Mouse (Mus musculus) limb, embryonic 10.5 days (tissue): Measurements from ENCODE around the gene Adat1. TPM values are rescaled to one million over a fixed set of nuclear protein-coding genes. Genes with fewer than 3 reads are reported as not detected.
A peak's percentile ranks its signal among the peaks of the same experiment; 100 is the strongest.

Source experiments
- DNase-seq: peaks from one replicate; pipeline ENCODE4 v3.0.0-alpha.2; 2017; ENCODE audit warnings: low spot score
- H3K27ac ChIP-seq: fragments of 300-500 bp; sonication (generic); 2 replicates; pipeline ENCODE4 v1.5.1; 2016; ENCODE audit warnings: mild to moderate bottlenecking
- H3K27me3 ChIP-seq: fragments of 300-500 bp; sonication (generic); 2 replicates; pipeline ENCODE4 v1.6.1; 2016; ENCODE audit warnings: low read depth, mild to moderate bottlenecking; ENCODE audit not compliant: poor library complexity, severe bottlenecking
- H3K36me3 ChIP-seq: fragments of 300-500 bp; sonication (generic); 2 replicates; pipeline ENCODE4 v1.6.1; 2016; ENCODE audit warnings: mild to moderate bottlenecking, moderate library complexity
- H3K4me1 ChIP-seq: fragments of 300-500 bp; sonication (generic); 2 replicates; pipeline ENCODE4 v1.6.1; 2016
- H3K4me3 ChIP-seq: fragments of 300-500 bp; sonication (generic); 2 replicates; pipeline ENCODE4 v1.5.1; 2016; ENCODE audit warnings: mild to moderate bottlenecking, moderate library complexity
- H3K9me3 ChIP-seq: fragments of 300-500 bp; sonication (generic); replicated peaks from 2 replicates; pipeline ENCODE4 v1.6.1; 2016; ENCODE audit warnings: mild to moderate bottlenecking
- WGBS: fragments of 180-500 bp; shearing (Covaris S2); methylation state at CpG from one replicate; pipeline ENCODE4 v1.1.7; 2016; 5-methylcytosine and 5-hydroxymethylcytosine counted together
- polyA plus RNA-seq: library from polyadenylated mRNA; unstranded; fragments of >200 nt; fragmentation: Nextera tagmentation; extraction: Ambion mirVana; gene quantifications from 2 replicates; pipeline ENCODE4 v1.2.1, GENCODE M21; 2016

The Adat1 gene
- 18.3 and 18.4 TPM in 2 replicates for polyA plus RNA-seq

DNA sequence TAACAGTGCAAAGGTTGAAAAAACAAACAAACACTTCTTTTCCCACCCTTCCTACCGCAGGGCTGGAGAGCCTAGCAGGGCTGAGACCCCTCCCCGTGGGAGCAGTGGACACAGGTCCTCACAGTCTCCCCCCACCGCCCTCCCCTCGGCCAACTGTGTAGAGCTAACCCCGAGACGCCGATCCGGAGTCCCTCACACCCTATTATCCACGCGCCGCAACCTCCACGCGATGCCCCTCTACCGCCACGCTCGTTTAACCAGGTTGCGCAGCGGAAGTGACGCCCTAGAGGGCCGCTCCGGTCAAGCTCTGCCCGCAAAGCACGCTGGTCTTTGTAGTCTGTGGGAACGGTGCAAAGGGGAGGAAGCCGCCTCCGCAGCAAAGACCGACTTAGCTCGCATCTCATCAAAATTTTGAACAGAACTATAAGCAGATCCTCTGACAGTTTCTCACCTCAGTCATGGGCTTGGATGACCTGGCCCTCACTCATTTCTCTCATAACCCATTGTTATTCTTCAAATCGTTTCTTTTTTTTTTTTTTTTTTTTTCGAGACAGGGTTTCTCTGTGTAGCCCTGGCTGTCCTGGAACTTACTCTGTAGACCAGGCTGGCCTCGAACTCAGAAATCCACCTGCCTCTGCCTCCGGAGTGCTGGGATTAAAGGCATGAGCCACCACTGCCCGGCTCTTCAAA lies at the start of gene Adat1:
Gene Adat1 (minus strand): TSS at position 290 of the 690 bp plus-strand sequence.
- Histone ChIP-seq H3K9me3 (no peaks in the 10 kb centered on the region), H3K27ac (peak within 1 kb of the TSS; percentile 88), H3K27me3 (no peaks in the 10 kb centered on the region), H3K36me3 (peaks cover 75% of the 10 kb centered on the region), H3K4me3 (peak within 1 kb of the TSS; percentile 90), H3K4me1 (peaks cover 6% of the 10 kb centered on the region; the same call in 1 of the 2 replicates)
- peak; percentile 92 for DNase-seq
- 7% methylated on average over 33 of the region's 33 CpGs for WGBS

DNA sequence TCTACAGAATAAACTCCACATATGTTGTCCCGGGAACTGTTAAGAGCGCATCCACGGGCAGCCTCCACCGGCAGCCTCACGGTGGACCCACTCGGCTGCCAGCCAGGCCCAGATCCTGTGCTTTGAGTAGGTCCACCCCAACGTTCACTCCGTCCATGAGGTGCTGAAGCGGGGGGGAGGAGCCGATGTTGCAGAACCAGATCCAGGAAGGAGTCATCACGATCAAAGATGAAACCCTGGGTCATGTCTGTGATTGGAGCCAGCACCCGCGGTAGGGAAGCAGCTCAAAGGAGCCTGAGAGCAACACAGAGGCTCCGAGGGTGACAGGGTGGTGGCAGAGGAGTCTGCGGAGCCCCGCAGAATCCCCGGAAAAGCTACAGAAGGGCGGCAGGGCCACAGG lies 45.4 kb upstream of the Adat1 start:
- H3K9me3 ChIP-seq, result no peaks in the 10 kb centered on the region
- H3K4me1 ChIP-seq, result peaks cover 4% of the 10 kb centered on the region; the same call in 1 of the 2 replicates
- H3K27ac ChIP-seq, result no peak overlapping the region
- no peak for DNase-seq
- WGBS, result 77% methylated on average over 18 of the region's 18 CpGs
- H3K4me3 ChIP-seq, result no peak overlapping the region
- H3K27me3 ChIP-seq, result no peaks in the 10 kb centered on the region
- no peaks in the 10 kb centered on the region for H3K36me3 ChIP-seq

GRCm38 (mm10) chr8:112034603-112035002 lies 42.5 kb upstream of the Adat1 start:
- Histone ChIP-seq H3K36me3 (no peaks in the 10 kb centered on the region), H3K27me3 (no peaks in the 10 kb centered on the region), H3K4me1 (peaks cover 14% of the 10 kb centered on the region), H3K9me3 (no peaks in the 10 kb centered on the region), H3K27ac (no peak overlapping the region), H3K4me3 (no peak overlapping the region)
- DNase-seq, result peak; percentile 71
- WGBS, result 15% methylated on average over 8 of the region's 8 CpGs

DNA sequence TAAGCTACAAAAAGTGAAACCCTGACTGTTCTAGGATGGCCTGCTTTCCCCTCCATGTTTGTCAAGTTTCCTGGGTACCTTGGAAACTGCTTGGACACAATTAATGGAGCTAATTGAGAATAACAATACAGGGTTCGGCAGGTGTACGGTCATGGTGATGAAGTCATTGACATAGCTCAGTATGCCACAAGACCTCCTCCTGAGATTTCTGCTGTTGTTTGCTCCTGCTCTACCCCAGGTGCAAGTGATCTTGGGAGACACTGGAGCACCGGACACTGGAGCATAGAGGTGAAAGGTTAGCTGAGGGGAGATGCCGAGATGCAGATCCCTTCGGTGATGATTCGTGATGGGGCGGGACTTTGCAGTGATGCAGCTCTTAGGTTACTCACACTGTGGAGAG lies 41.0 kb upstream of the Adat1 start:
- 60% methylated on average over 7 of the region's 7 CpGs for WGBS
- H3K27ac ChIP-seq, result no peak overlapping the region

DNA sequence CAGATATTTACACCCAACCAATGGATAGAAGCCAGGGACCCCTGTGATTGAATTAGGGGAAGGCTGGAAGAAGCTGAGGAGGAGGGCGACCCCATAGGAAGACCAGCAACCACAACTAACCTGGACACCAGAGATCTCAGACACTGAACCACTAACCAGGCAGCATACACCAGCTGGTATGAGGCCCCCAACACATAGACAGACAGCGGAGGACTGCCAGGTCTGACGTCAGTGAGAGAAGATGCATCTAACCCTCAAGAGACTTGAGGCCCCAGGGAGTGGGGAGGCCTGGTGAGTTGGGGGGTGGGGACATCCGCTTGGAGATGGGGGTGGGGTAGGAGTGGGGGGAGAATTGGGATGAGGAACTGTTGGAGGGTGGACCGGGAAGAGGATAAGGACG lies 38.6 kb upstream of the Adat1 start:
- Histone ChIP-seq H3K36me3 (no peaks in the 10 kb centered on the region), H3K27me3 (no peaks in the 10 kb centered on the region), H3K27ac (no peak overlapping the region), H3K4me1 (peaks cover 20% of the 10 kb centered on the region), H3K4me3 (no peak overlapping the region), H3K9me3 (no peaks in the 10 kb centered on the region)
- WGBS, result 56% methylated on average over 6 of the region's 6 CpGs
- DNase-seq, result no peak

More for the DNA sequence above, 41.0 kb upstream of the Adat1 start:
- DNase-seq, result no peak
- Histone ChIP-seq H3K4me3 (no peak overlapping the region), H3K27me3 (no peaks in the 10 kb centered on the region), H3K4me1 (peaks cover 14% of the 10 kb centered on the region), H3K9me3 (no peaks in the 10 kb centered on the region), H3K36me3 (no peaks in the 10 kb centered on the region)

DNA sequence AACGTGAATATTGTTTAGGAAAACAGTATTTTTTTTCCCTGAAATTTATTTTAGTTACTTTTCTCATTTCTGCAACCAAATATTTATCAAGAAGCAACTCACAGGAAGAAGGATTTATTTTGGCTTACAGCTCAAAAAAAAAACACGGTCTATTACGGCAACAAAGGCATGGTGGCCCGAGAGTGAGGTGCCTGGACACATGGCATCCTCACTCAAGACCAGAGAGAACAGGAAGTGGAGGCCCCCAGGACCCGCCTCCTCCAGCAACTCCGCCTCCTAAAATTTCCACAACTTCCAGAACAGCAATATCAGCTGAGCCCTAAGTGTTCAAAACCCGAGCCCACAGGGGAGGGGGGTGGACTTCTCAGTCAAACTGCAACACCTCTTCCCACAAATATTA lies 37.4 kb upstream of the Adat1 start:
- Histone ChIP-seq H3K27ac (no peak overlapping the region), H3K9me3 (no peaks in the 10 kb centered on the region), H3K4me1 (peaks cover 26% of the 10 kb centered on the region), H3K27me3 (no peaks in the 10 kb centered on the region), H3K36me3 (no peaks in the 10 kb centered on the region), H3K4me3 (no peak overlapping the region)
- DNase-seq, result no peak
- 90% methylated on average over 7 of the region's 7 CpGs for WGBS

DNA sequence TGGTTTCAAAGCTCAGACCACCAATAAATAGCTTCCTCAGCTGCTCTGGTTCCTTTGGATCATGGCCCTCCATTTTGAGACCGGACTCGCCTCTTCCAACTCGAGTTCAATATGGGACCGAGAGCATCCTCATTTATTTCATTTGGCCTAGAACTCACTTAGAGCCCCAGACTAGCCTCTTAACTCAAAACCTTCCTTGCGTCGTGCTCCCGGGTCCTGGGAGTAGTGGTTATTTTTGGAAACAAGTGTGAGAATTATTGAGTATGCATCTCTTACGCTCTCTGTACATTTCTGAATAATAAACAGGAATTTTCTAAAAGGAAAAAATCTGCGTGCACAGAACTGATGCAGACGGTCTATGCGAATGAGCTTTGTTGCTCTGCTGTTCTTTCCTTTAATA lies 22.8 kb upstream of the Adat1 start, which contains the start of gene Gm6793:
Gene Gm6793 (minus strand): TSS at position 101 of the 400 bp plus-strand sequence.
- WGBS, result 94% methylated on average over 11 of the region's 11 CpGs
- H3K9me3 ChIP-seq, result no peaks in the 10 kb centered on the region
- H3K27ac ChIP-seq, result no peak within 1 kb of the TSS
- H3K36me3 ChIP-seq, result peaks cover 46% of the 10 kb centered on the region
- H3K27me3 ChIP-seq, result no peaks in the 10 kb centered on the region
- peaks cover 19% of the 10 kb centered on the region for H3K4me1 ChIP-seq
- H3K4me3 ChIP-seq, result no peak within 1 kb of the TSS
- no peak for DNase-seq

DNA sequence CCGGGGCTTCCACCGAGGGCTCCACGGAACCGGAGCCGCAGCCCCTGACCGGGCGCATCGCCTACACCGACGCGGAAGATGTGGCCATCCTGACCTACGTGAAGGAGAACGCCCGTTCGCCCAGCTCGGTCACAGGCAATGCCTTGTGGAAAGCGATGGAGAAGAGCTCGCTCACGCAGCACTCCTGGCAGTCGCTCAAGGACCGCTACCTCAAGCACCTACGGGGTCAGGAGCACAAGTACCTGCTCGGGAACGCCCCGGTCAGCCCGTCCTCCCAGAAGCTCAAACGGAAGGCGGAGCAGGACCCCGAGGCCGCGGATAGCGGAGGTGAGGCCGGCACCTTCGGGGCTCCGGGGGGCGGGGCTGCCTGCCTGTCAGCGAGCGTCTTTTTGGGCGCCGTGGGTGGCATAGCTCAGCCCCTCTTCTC lies 19.7 kb upstream of the Adat1 start:
- H3K4me1 ChIP-seq, result peaks cover 19% of the 10 kb centered on the region
- no peaks in the 10 kb centered on the region for H3K9me3 ChIP-seq
- under 1% methylated on average over 40 of the region's 40 CpGs for WGBS
- H3K4me3 ChIP-seq, result peak overlapping the region; percentile 84
- H3K27ac ChIP-seq, result peak overlapping the region; percentile 87
- no peaks in the 10 kb centered on the region for H3K27me3 ChIP-seq
- peaks cover 36% of the 10 kb centered on the region for H3K36me3 ChIP-seq
- peak; percentile 65 for DNase-seq

- no peaks in the 10 kb centered on the region for H3K27me3 ChIP-seq
- peaks cover 19% of the 10 kb centered on the region for H3K4me1 ChIP-seq
- peak within 1 kb of the TSS; percentile 87 for H3K27ac ChIP-seq
- DNase-seq, result peak; percentile 95
- H3K36me3 ChIP-seq, result peaks cover 36% of the 10 kb centered on the region
- peak within 1 kb of the TSS; percentile 84 for H3K4me3 ChIP-seq
- H3K9me3 ChIP-seq, result no peaks in the 10 kb centered on the region
- WGBS, result under 1% methylated on average over 61 of the region's 61 CpGs
These were observed 19.1 kb upstream of the Adat1 start, which contains the start of the genes Kars and Terf2ip for GRCm38 (mm10) chr8:112010997-112011815. Gene Kars (minus strand): TSS chr8:112011323. Gene Terf2ip (plus strand): TSS chr8:112011398.

DNA sequence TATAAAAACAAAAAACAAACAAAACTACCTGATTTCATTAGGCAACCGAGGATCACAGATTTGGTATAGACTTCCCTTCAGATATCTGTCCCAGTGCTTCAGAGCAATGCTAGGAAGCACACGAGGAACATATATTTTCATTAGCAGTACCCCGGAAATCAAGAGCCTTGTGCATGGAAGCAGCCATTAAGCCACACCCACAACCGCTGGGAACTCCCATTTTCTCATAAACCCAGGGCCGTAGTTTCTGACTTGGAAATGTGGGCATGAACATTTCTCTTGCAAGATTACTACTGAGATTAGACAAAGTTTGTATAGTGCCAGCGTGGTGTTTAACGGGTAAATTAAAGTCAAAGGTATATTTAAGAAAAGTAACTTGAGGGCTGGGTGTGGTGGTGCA lies 17.5 kb upstream of the Adat1 start:
- Histone ChIP-seq H3K36me3 (peaks cover 44% of the 10 kb centered on the region), H3K27ac (no peak overlapping the region), H3K9me3 (no peaks in the 10 kb centered on the region), H3K27me3 (no peaks in the 10 kb centered on the region), H3K4me3 (no peak overlapping the region), H3K4me1 (peaks cover 19% of the 10 kb centered on the region)
- no peak for DNase-seq
- WGBS, result 94% methylated on average over 7 of the region's 7 CpGs

- H3K27ac ChIP-seq, result no peak overlapping the region
- no peaks in the 10 kb centered on the region for H3K27me3 ChIP-seq
- WGBS, result 95% methylated on average over 2 of the region's 2 CpGs
- H3K4me3 ChIP-seq, result no peak overlapping the region
- peaks cover 12% of the 10 kb centered on the region for H3K4me1 ChIP-seq
- H3K36me3 ChIP-seq, result peaks cover 63% of the 10 kb centered on the region
- no peaks in the 10 kb centered on the region for H3K9me3 ChIP-seq
- no peak for DNase-seq
These were observed 15.6 kb upstream of the Adat1 start for GRCm38 (mm10) chr8:112007669-112008068.

DNA sequence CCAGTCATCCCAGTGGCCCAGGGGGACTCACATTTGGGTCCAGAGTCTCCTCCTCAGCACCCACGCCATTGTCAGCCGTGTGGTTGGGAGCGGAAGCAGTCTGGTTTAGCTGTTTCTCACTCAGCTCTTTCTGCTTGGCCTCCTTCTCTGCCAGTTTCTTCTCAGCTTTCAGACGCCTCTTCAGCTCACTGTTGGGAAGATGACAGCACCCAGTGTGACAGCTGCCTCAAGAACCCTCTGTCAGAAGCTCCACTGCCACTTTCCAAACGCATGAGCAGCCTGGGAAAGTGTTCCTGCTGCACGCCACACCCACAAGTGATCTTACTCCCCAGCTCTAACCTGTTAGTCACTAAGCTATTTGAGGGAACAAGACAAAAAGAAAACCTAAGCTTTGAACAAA lies 13.5 kb upstream of the Adat1 start:
- WGBS, result 93% methylated on average over 6 of the region's 6 CpGs
- Histone ChIP-seq H3K9me3 (no peaks in the 10 kb centered on the region), H3K36me3 (peaks cover 83% of the 10 kb centered on the region), H3K4me1 (peaks cover 7% of the 10 kb centered on the region), H3K4me3 (no peak overlapping the region), H3K27ac (no peak overlapping the region), H3K27me3 (no peaks in the 10 kb centered on the region)
- no peak for DNase-seq

DNA sequence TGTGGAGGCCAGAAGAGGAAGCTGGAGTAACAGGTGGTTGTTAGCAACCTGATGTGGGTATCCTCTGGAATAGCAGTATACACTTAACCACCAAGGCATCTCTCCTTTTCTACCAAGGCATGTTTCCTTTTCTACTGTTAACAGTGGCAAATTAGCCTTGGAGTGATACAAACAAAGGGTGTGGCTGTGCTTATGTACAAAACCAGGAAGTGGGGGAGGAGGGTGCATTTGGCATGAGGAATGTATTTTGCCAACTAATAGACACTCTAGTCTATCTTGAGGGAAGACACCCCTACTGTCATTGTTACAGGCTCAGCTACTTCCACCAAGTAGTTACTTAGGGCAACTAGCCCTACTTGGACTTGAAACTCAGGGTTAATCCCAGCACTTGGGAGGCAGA lies 12.7 kb upstream of the Adat1 start:
- Histone ChIP-seq H3K36me3 (peaks cover 92% of the 10 kb centered on the region), H3K9me3 (no peaks in the 10 kb centered on the region), H3K27me3 (no peaks in the 10 kb centered on the region), H3K4me1 (no peaks in the 10 kb centered on the region), H3K27ac (no peak overlapping the region), H3K4me3 (no peak overlapping the region)
- DNase-seq, result no peak
